Mouse (Mus musculus) gastrocnemius, postnatal 14 days (tissue): ENCODE results near the gene Cenpp. TPM values are rescaled to one million over a fixed set of nuclear protein-coding genes. Genes with fewer than 3 reads are reported as not detected.
"Not testable (repeated sequence)": the region's sequence is repeated elsewhere in the genome, so short reads cannot be mapped to it uniquely, and the experiment has no call there.

ENCODE experiments used
- DNase-seq: peaks from one replicate; pipeline ENCODE4 v3.0.0; 2021; ENCODE audit warnings: mixed read lengths
- intact Hi-C: fragments of 180-260 bp; cut with DNase I; formaldehyde crosslinking; loops from one replicate; pipeline ENCODE4 v1.15.1; 2025; ENCODE audit warnings: low total_unique reads
- total RNA-seq, 2 experiments: library from RNA; stranded (reverse); gene quantifications; 2 replicates each; pipeline ENCODE4 v1.2.3; 2021

Cenpp gene
- total RNA-seq, 2 experiments from 2014 or later: 1.6 to 2.1 TPM

- no peak for DNase-seq
- intact Hi-C loops: no loop called here
These were observed 35.6 kb downstream of the Cenpp start for GRCm38 (mm10) chr13:49617021-49617420.

- intact Hi-C loops: no loop called here
- DNase-seq: no peak
These were observed 43.8 kb downstream of the Cenpp start for GRCm38 (mm10) chr13:49608589-49609322.

- DNase-seq: peak; percentile 36
These were observed 44.9 kb downstream of the Cenpp start, which contains the start of gene Ogn for GRCm38 (mm10) chr13:49607714-49608113. Ogn (plus strand) TSS chr13:49608046.

GRCm38 (mm10) chr13:49603603-49604002, 49.0 kb downstream of the Cenpp start:
- intact Hi-C loops: no loop called here
- no peak for DNase-seq

More at GRCm38 (mm10) chr13:49607714-49608113, 44.9 kb downstream of the Cenpp start, which contains the start of gene Ogn:
- intact Hi-C loops: no loop called here

- DNase-seq, intact Hi-C loops: not testable (repeated sequence)
These were observed 50.0 kb downstream of the Cenpp start for GRCm38 (mm10) chr13:49602541-49602940.

GRCm38 (mm10) chr13:49586062-49586461, 66.5 kb downstream of the Cenpp start:
- DNase-seq: no peak
- intact Hi-C loops: no loop called here

GRCm38 (mm10) chr13:49584307-49585005, 68.1 kb downstream of the Cenpp start:
- DNase-seq: peak; percentile 54
- intact Hi-C loops: no loop called here

- intact Hi-C loops: no loop called here
- no peak for DNase-seq
These were observed 68.7 kb downstream of the Cenpp start for GRCm38 (mm10) chr13:49583859-49584258.

- intact Hi-C loops: no loop called here
- no peak for DNase-seq
These were observed 70.7 kb downstream of the Cenpp start, which contains the start of gene Omd for GRCm38 (mm10) chr13:49581541-49582530. Omd (plus strand) TSS chr13:49582462.

GRCm38 (mm10) chr13:49571418-49571817, 81.2 kb downstream of the Cenpp start:
- intact Hi-C loops: no loop called here
- DNase-seq: no peak

GRCm38 (mm10) chr13:49570371-49570770, 82.2 kb downstream of the Cenpp start:
- DNase-seq: no peak
- intact Hi-C loops: no loop called here

GRCm38 (mm10) chr13:49564347-49564746, 88.2 kb downstream of the Cenpp start:
- intact Hi-C loops: no loop called here

GRCm38 (mm10) chr13:49560886-49561285, 91.7 kb downstream of the Cenpp start:
- intact Hi-C loops: no loop called here

More at GRCm38 (mm10) chr13:49564347-49564746, 88.2 kb downstream of the Cenpp start:
- DNase-seq: no peak

GRCm38 (mm10) chr13:49559185-49559584, 93.4 kb downstream of the Cenpp start:
- intact Hi-C loops: loop anchor here (10.0 kb wide), 1 partner anchor 86 kb away; no protein-coding TSS in a partner anchor
- DNase-seq: peak; percentile 53

More at GRCm38 (mm10) chr13:49560886-49561285, 91.7 kb downstream of the Cenpp start:
- DNase-seq: no peak

GRCm38 (mm10) chr13:49556924-49557323, 95.7 kb downstream of the Cenpp start:
- no peak for DNase-seq
- intact Hi-C loops: loop anchor here (10.0 kb wide), 1 partner anchor 88 kb away; no protein-coding TSS in a partner anchor

GRCm38 (mm10) chr13:49556203-49556602, 96.4 kb downstream of the Cenpp start:
- intact Hi-C loops: loop anchor here (10.0 kb wide), 1 partner anchor 89 kb away; no protein-coding TSS in a partner anchor
- DNase-seq: peak; percentile 22

GRCm38 (mm10) chr13:49554519-49554918, 98.1 kb downstream of the Cenpp start:
- no peak for DNase-seq
- intact Hi-C loops: loop anchor here (10.0 kb wide), 1 partner anchor 90 kb away; no protein-coding TSS in a partner anchor

- no peak for DNase-seq
- intact Hi-C loops: loop anchor here (10.0 kb wide), 1 partner anchor 95 kb away; no protein-coding TSS in a partner anchor
These were observed 103.0 kb downstream of the Cenpp start for GRCm38 (mm10) chr13:49549616-49550015.

- no peak for DNase-seq
- intact Hi-C loops: no loop called here
These were observed 104.9 kb downstream of the Cenpp start for GRCm38 (mm10) chr13:49547563-49548150.
